Mouse (Mus musculus) heart, postnatal 0 days (tissue): ENCODE data around the gene Armt1.
"Not testable (repeated sequence)": the region's sequence is repeated elsewhere in the genome, so short reads cannot be mapped to it uniquely, and the experiment has no call there.

Source experiments
- CTCF ChIP-seq: IDR thresholded peaks from 2 replicates; pipeline ENCODE4 v1.5.1; 2016; ENCODE audit warnings: antibody characterized with exemption, control low read depth, low read depth
- EP300 ChIP-seq: IDR thresholded peaks from 2 replicates; pipeline ENCODE4 v1.6.1; 2016; ENCODE audit warnings: antibody characterized with exemption, low read depth

DNA sequence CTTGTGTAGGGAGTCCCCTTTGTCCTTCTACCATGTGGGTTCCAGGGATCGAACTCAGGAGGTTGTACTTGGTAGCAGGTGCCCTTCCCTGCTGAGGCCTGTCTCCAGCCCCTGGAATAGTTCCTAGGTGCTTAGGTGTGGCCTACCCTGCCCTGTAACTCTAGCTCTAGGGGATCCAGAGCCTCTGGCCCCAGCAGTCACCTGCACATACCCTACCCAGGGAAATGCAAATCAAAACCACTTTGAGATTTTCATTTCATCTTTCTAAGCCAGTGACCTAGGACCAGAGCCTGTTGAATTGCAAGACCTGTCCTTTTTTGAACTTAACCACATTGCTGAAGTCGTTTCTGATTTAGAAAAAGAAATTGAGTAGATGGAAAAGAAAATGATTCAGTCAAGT, 1.6 kb downstream of the Armt1 start:
- not testable (repeated sequence) for TF ChIP-seq CTCF, EP300
